In genomic region chr3:28814361-28814760, GRCm38 (mm10) we compare ENCODE assay signal across 8 mouse cellular contexts. TPM values are rescaled to one million over a fixed set of nuclear protein-coding genes. Genes with fewer than 3 reads are reported as not detected.
DNase-seq lines count a peak whose midpoint lies in the region; ATAC-seq and TF ChIP-seq lines count a peak whose summit lies in the region.

No protein-coding gene starts in this region.

- DNase-seq in cerebellum, adult 8-10 months: peak; percentile 31
- no peak for DNase-seq in cerebellum, adult 11-12 months
- peak; percentile 31 to 68 for DNase-seq in left cerebral cortex, postnatal 25 days (ENCODE audit: low spot score in 2 of 2)
- DNase-seq in left cerebral cortex, postnatal 36 days (ENCODE audit: low spot score in 2 of 2): no peak
- peak; percentile 74 for DNase-seq in c-Kit-positive CD71-positive TER-119-negative erythroid progenitor cells, embryonic 14.5 days (ENCODE audit: low read depth)
- DNase-seq in stomach, postnatal 0 days (ENCODE audit: low spot score): no peak
- no peak for DNase-seq in spleen, postnatal 10 days (ENCODE audit: low spot score in 2 of 2)

- no peak overlapping the region for H3K4me3 ChIP-seq in limb, embryonic 13.5 days
- no peak overlapping the region for H3K4me3 ChIP-seq in stomach, postnatal 0 days (ENCODE audit: low read depth, low read length)

- WGBS in limb, embryonic 13.5 days: 13% methylated on average over 4 of the region's 4 CpGs
- 5% methylated on average over 4 of the region's 4 CpGs for WGBS in stomach, postnatal 0 days

- intact Hi-C loops in left cerebral cortex, postnatal 25 days (cut with DNase I): loop anchor here (1.0 kb wide), 1 partner anchor 154 kb away; no protein-coding TSS in a partner anchor
- intact Hi-C loops in left cerebral cortex, postnatal 36 days (cut with DNase I): loop anchor here (2.0 kb wide), 1 partner anchor 154 kb away; no protein-coding TSS in a partner anchor

- 0 out of 2 replicates have a peak overlapping the region, but pooled peaks have one; percentile 21 for H3K4me2 ChIP-seq in limb, embryonic 13.5 days (replicated peaks)
- no peak overlapping the region for H3K4me2 ChIP-seq in stomach, postnatal 0 days (replicated peaks; ENCODE audit: low read depth)

- peak; percentile 84 for TF ChIP-seq CTCF in stomach, postnatal 0 days (IDR thresholded peaks at IDR 0.05; ENCODE audit: low read depth)

- no peak for TF ChIP-seq EP300 in stomach, postnatal 0 days (optimal IDR thresholded peaks at IDR 0.05)

- H3K27me3 ChIP-seq in limb, embryonic 13.5 days: no peaks in the 10 kb centered on the region
- no peaks in the 10 kb centered on the region for H3K27me3 ChIP-seq in stomach, postnatal 0 days (ENCODE audit: control insufficient read depth, insufficient read depth, low read length)

- H3K9me3 ChIP-seq in limb, embryonic 13.5 days: no peaks in the 10 kb centered on the region
- H3K9me3 ChIP-seq in stomach, postnatal 0 days (ENCODE audit: control insufficient read depth, low read length): no peaks in the 10 kb centered on the region

- peaks cover under 1% of the 10 kb centered on the region; the same call in 1 of the 2 replicates for H3K36me3 ChIP-seq in limb, embryonic 13.5 days
- no peaks in the 10 kb centered on the region for H3K36me3 ChIP-seq in stomach, postnatal 0 days (ENCODE audit: control insufficient read depth, insufficient read depth, low read length)

- ATAC-seq in limb, embryonic 13.5 days (ENCODE audit: low FRiP score, low read depth): no peak
- no peak for ATAC-seq in stomach, postnatal 0 days (ENCODE audit: low FRiP score, low TSS enrichment)

- H3K4me1 ChIP-seq in limb, embryonic 13.5 days: no peaks in the 10 kb centered on the region
- no peaks in the 10 kb centered on the region for H3K4me1 ChIP-seq in stomach, postnatal 0 days (replicated peaks; ENCODE audit: control insufficient read depth, insufficient read depth)

- no peak overlapping the region for H3K27ac ChIP-seq in limb, embryonic 13.5 days
- no peak overlapping the region for H3K27ac ChIP-seq in stomach, postnatal 0 days (replicated peaks)

- H3K9ac ChIP-seq in limb, embryonic 13.5 days: no peak overlapping the region
- no peak overlapping the region for H3K9ac ChIP-seq in stomach, postnatal 0 days (ENCODE audit: low read length)

RNA-seq across cellular contexts. Expression of gene Rpl22l1, which starts 9.1 kb away (rescaled TPM):
- total RNA-seq in left cerebral cortex, postnatal 25 days (2021): 100 to 1,000 TPM; 207 to 212 TPM
- total RNA-seq in left cerebral cortex, postnatal 36 days (2021): 100 to 1,000 TPM; 196 to 200 TPM
- polyA plus RNA-seq in limb, embryonic 13.5 days (2015; fragmentation: Nextera tagmentation; extraction: Ambion mirVana): 396 and 403 TPM in 2 replicates
- 404 and 420 TPM in 2 replicates for polyA plus RNA-seq in stomach, postnatal 0 days (2015; fragmentation: Nextera tagmentation; extraction: Ambion mirVana)

RNA-seq across cellular contexts. Expression of gene Eif5a2, which starts 33.3 kb away (rescaled TPM):
- total RNA-seq in left cerebral cortex, postnatal 25 days (2021): 10 to 100 TPM; 29.8 TPM
- 10 to 100 TPM; 32.1 to 33.3 TPM for total RNA-seq in left cerebral cortex, postnatal 36 days (2021)
- polyA plus RNA-seq in limb, embryonic 13.5 days (2015; fragmentation: Nextera tagmentation; extraction: Ambion mirVana): 8.8 and 9.0 TPM in 2 replicates
- 1.2 and 1.5 TPM in 2 replicates for polyA plus RNA-seq in stomach, postnatal 0 days (2015; fragmentation: Nextera tagmentation; extraction: Ambion mirVana)

Comparison
In these comparisons a context has a peak if more than half of its experiments do, and no peak if none do; other contexts are left out.
1. DNase-seq: peak in cerebellum, adult 8-10 months (single experiment), left cerebral cortex, postnatal 25 days (2 of 2) and c-Kit-positive CD71-positive TER-119-negative erythroid progenitor cells, embryonic 14.5 days (single experiment); none in cerebellum, adult 11-12 months (single experiment), left cerebral cortex, postnatal 36 days (0 of 2), stomach, postnatal 0 days (single experiment) and spleen, postnatal 10 days (0 of 2).